Mouse (Mus musculus) stomach, postnatal 0 days (tissue): ENCODE data around the gene Fyn. TPM values are rescaled to one million over a fixed set of nuclear protein-coding genes. Genes with fewer than 3 reads are reported as not detected.
A peak's percentile ranks its signal among the peaks of the same experiment; 100 is the strongest.

Experiments
- ATAC-seq: fragments of 200-750 bp; cut with Nextera tagmentation; 2 replicates; pipeline ENCODE4 v1.8.0; 2017; ENCODE audit not compliant: low FRiP score, low TSS enrichment
- DNase-seq: peaks from one replicate; pipeline ENCODE4 v3.0.0-alpha.2; 2016; ENCODE audit warnings: low spot score
- H3K27ac ChIP-seq: fragments of 300-500 bp; sonication (generic); replicated peaks from 2 replicates; pipeline ENCODE4 v1.5.1; 2014; ENCODE audit warnings: mild to moderate bottlenecking, control low read depth
- H3K27me3 ChIP-seq: fragments of 300-500 bp; sonication (generic); 2 replicates; pipeline ENCODE4 v1.6.1; 2014; ENCODE audit warnings: low read length; ENCODE audit not compliant: control insufficient read depth, insufficient read depth
- H3K36me3 ChIP-seq: fragments of 300-500 bp; sonication (generic); 2 replicates; pipeline ENCODE4 v1.6.1; 2014; ENCODE audit warnings: low read length, mixed read lengths; ENCODE audit not compliant: control insufficient read depth, insufficient read depth
- H3K4me1 ChIP-seq: fragments of 300-500 bp; sonication (generic); replicated peaks from 2 replicates; pipeline ENCODE4 v1.6.1; 2014; ENCODE audit warnings: antibody characterized with exemption; ENCODE audit not compliant: control insufficient read depth, insufficient read depth
- H3K4me2 ChIP-seq: fragments of 300-500 bp; sonication (generic); replicated peaks from 2 replicates; pipeline ENCODE4 v1.6.1; 2014; ENCODE audit warnings: low read depth, mild to moderate bottlenecking, control low read depth, moderate library complexity
- H3K4me3 ChIP-seq: fragments of 300-500 bp; sonication (generic); 2 replicates; pipeline ENCODE4 v1.5.1; 2014; ENCODE audit warnings: low read depth, low read length, control low read depth
- H3K9ac ChIP-seq: fragments of 300-500 bp; sonication (generic); 2 replicates; pipeline ENCODE4 v1.6.1; 2014; ENCODE audit warnings: mild to moderate bottlenecking, low read length, control low read depth, mixed read lengths
- H3K9me3 ChIP-seq: fragments of 300-500 bp; sonication (generic); 2 replicates; pipeline ENCODE4 v1.6.1; 2016; ENCODE audit warnings: low read length; ENCODE audit not compliant: control insufficient read depth
- CTCF ChIP-seq: IDR thresholded peaks from 2 replicates; pipeline ENCODE4 v1.5.1; 2016; ENCODE audit warnings: antibody characterized with exemption, low read depth, mild to moderate bottlenecking, moderate library complexity
- EP300 ChIP-seq: optimal IDR thresholded peaks from 2 replicates; pipeline ENCODE3; 2016; ENCODE audit warnings: antibody characterized with exemption
- WGBS: fragments of 180-500 bp; shearing (Covaris S2); extraction: QIAGEN DNeasy Blood & Tissue Kit; methylation state at CpG from one replicate; pipeline ENCODE4 v1.1.7; 2014; 5-methylcytosine and 5-hydroxymethylcytosine counted together
- polyA plus RNA-seq: library from polyadenylated mRNA; unstranded; fragments of >200 nt; fragmentation: Nextera tagmentation; extraction: Ambion mirVana; gene quantifications from 2 replicates; pipeline ENCODE4 v1.2.1, GENCODE M21; 2015

Fyn gene
- polyA plus RNA-seq, 1 experiment from 2014 or later, result 12.5 TPM

DNA sequence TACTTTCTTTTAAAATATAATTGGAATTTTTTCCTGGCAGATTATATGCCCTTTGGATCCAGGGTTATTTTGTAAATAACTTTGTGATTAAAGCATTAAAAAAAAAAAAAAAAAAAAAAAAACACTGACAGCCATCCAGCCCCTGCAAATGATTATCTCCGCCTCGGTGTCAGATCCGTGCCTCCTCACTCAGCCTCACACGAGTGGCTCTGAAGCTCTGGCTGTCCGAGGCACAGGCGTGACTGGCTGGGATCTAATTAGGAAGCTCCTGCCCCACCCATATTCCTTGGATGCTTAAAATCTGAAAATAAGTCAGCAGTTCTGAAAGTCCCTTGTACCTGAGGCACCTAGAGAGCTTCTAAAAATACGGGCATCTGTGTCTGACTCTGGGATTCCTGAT, 164.2 kb downstream of the Fyn start:
- Histone ChIP-seq H3K4me3 (no peak overlapping the region), H3K36me3 (no peaks in the 10 kb centered on the region), H3K9me3 (no peaks in the 10 kb centered on the region), H3K9ac (no peak overlapping the region), H3K4me2 (no peak overlapping the region), H3K27ac (no peak overlapping the region), H3K27me3 (no peaks in the 10 kb centered on the region), H3K4me1 (peaks cover 22% of the 10 kb centered on the region)
- 42% methylated on average over 7 of the region's 7 CpGs for WGBS
- ATAC-seq, result no peak
- DNase-seq, result no peak
- no peak for TF ChIP-seq EP300

DNA sequence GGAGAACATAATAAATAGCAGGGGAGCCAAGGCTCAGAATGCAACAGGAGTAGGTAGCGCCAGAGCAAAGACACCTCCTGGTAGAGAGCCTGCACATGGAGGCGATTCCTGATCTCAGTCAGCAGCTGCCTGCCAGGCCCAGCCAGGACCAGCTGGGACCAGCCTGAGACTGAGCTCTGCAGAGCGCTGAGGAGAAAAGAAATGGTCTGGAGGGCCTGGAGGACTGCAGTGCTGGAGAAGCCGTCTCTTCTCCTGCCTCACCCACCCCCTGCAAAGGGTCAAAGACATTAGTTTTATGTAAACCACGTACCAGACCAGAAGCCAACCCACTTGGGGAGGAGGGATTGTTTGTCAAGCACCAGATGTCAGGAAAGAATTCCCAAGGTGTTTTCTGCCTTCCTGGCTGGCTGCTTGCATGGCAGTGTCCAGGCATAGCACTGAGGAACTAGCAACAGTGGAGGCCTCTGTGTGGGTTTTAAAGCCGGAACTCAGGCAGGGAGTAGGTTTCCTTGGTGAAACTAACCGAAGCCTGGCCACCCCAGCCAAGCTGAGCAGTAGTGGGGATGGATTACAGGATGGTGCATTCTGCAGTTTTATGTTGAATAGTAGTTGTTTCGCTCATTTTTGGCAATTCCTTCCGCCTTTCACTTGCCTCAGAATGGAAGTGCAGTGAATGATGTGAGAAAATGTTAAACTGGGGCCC, 165.8 kb downstream of the Fyn start:
- Histone ChIP-seq H3K4me2 (no peak overlapping the region), H3K9ac (peak overlapping the region; percentile 27; the same call in 1 of the 2 replicates), H3K36me3 (no peaks in the 10 kb centered on the region), H3K9me3 (no peaks in the 10 kb centered on the region), H3K4me1 (peaks cover 25% of the 10 kb centered on the region), H3K4me3 (no peak overlapping the region), H3K27ac (peak overlapping the region; percentile 86), H3K27me3 (no peaks in the 10 kb centered on the region)
- DNase-seq (peak; percentile 44), ATAC-seq (peak; percentile 73)
- WGBS, result 33% methylated on average over 9 of the region's 9 CpGs
- TF ChIP-seq CTCF (no peak), EP300 (no peak)

DNA sequence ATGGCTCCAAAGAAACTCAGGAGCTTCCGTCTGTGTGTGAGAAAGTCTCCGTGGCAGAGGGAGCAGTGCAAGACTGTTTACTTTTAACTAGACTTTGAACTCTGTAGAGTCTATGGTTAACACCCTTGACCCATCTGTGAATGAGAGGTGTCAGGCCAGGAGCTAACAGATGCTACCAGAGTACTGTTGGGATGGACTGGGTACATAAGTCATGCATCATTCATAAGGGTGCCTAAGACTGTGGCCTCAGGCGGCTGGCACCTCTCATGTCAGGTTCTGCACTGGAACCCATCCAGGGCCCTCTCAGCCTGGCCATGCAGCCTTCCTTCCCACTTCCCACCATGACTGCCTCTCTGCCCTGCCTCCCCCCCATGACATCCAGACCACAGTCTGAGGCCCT, 166.7 kb downstream of the Fyn start:
- TF ChIP-seq CTCF (no peak), EP300 (no peak)
- DNase-seq, result no peak
- H3K27ac ChIP-seq, result peak overlapping the region; percentile 86; the same call in 1 of the 2 replicates
- no peaks in the 10 kb centered on the region for H3K9me3 ChIP-seq
- no peaks in the 10 kb centered on the region for H3K27me3 ChIP-seq
- H3K4me3 ChIP-seq, result no peak overlapping the region
- no peak overlapping the region for H3K9ac ChIP-seq
- peak; percentile 59; the same call in 1 of the 2 replicates for ATAC-seq
- peaks cover 25% of the 10 kb centered on the region for H3K4me1 ChIP-seq
- H3K36me3 ChIP-seq, result no peaks in the 10 kb centered on the region
- WGBS, result 60% methylated on average over 3 of the region's 3 CpGs
- no peak overlapping the region for H3K4me2 ChIP-seq

DNA sequence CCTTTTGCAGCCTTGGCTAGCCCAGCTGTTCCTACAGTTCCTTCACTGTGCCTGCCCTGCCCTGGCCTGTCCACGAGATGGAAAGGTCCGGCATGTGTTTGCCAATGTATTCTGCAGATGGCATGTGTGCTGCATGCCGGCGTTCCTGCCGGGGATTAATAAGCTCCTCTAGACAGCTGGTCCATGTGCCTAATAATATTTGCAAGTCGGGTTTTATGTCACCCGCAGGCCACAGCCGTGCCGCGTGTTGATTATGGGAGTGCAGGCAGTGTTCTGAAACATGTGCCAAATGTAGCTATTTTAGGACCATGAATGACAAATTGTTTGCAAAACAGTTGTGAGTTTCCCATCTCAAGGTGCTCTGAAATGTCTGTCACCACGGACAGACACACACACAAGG, 167.6 kb downstream of the Fyn start:
- H3K4me1 ChIP-seq, result peaks cover 25% of the 10 kb centered on the region
- no peak overlapping the region for H3K4me3 ChIP-seq
- DNase-seq, result no peak
- H3K4me2 ChIP-seq, result no peak overlapping the region
- no peak overlapping the region for H3K9ac ChIP-seq
- no peaks in the 10 kb centered on the region for H3K36me3 ChIP-seq
- 34% methylated on average over 11 of the region's 11 CpGs for WGBS
- TF ChIP-seq EP300 (no peak), CTCF (peak; percentile 48)
- no peak for ATAC-seq
- no peaks in the 10 kb centered on the region for H3K9me3 ChIP-seq
- no peaks in the 10 kb centered on the region for H3K27me3 ChIP-seq
- H3K27ac ChIP-seq, result peak overlapping the region; percentile 45

DNA sequence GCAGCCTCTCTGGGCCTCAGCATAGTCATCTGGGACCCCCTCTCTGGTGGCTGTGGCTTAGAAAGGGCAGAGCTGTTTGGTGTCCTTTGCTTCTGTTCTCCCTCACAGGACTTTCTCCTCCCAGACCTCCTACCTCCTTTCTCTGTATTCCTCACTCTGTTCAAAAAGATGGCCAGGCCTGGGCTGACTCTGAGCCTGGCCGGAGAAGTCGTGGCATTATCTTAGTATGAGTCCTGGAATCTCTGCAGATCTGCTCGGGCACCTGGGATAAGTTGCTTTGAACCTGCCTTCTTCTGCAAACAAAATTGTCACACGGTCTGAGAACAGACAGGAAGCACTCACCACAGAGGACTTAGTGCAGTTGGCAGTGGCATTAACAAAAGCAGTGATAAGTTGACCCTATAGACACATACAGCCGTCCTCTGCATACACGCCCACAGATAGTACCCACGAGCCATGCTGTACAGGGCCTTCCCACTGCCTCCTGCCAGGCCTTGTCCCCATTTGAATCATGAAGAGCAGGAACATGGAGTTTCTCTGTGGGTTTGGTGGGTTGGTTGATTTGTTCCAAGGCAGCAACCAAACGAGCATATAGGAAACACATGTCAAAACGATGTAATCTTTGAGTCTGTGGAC, 171.5 kb downstream of the Fyn start:
- no peaks in the 10 kb centered on the region for H3K9me3 ChIP-seq
- peak overlapping the region; percentile 40; the same call in 1 of the 2 replicates for H3K27ac ChIP-seq
- no peaks in the 10 kb centered on the region for H3K27me3 ChIP-seq
- TF ChIP-seq EP300 (no peak), CTCF (no peak)
- no peak for DNase-seq
- H3K4me3 ChIP-seq, result no peak overlapping the region
- WGBS, result 50% methylated on average over 9 of the region's 9 CpGs
- H3K36me3 ChIP-seq, result no peaks in the 10 kb centered on the region
- peaks cover 22% of the 10 kb centered on the region for H3K4me1 ChIP-seq
- H3K4me2 ChIP-seq, result no peak overlapping the region
- no peak for ATAC-seq
- no peak overlapping the region for H3K9ac ChIP-seq

DNA sequence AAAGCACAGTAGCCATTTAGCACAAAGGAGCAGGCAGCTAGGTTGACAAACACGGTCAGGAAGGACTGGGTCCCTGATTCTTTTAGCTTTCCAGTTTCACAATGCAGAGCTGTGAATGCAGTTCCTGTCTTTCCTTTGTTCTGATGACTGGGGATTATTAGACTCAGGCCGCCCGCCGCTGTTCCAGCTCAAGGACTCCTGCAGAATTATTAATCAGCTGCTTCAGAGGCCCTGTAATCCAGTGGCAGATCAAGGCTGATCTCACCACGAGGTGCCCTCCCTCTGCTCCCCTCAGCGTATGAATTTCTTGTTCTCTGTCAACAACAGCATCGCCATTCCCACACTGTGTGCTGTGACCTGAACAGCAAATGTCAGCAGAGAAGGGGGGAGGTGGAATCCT, 172.3 kb downstream of the Fyn start:
- no peak overlapping the region for H3K4me2 ChIP-seq
- DNase-seq (no peak), ATAC-seq (peak; percentile 30; the same call in 1 of the 2 replicates)
- H3K9me3 ChIP-seq, result no peaks in the 10 kb centered on the region
- no peaks in the 10 kb centered on the region for H3K36me3 ChIP-seq
- H3K27ac ChIP-seq, result peak overlapping the region; percentile 76
- TF ChIP-seq EP300, result no peak
- TF ChIP-seq CTCF, result no peak
- H3K9ac ChIP-seq, result no peak overlapping the region
- no peaks in the 10 kb centered on the region for H3K27me3 ChIP-seq
- no peak overlapping the region for H3K4me3 ChIP-seq
- H3K4me1 ChIP-seq, result peaks cover 22% of the 10 kb centered on the region
- WGBS, result 23% methylated on average over 7 of the region's 7 CpGs
